Mouse (Mus musculus) heart, adult 2 months (tissue): ENCODE measurements around the gene Myom1. TPM values are rescaled to one million over a fixed set of nuclear protein-coding genes. Genes with fewer than 3 reads are reported as not detected.

Source experiments
- DNase-seq, 2 experiments: peaks; one replicate each; pipeline ENCODE4 v3.0.0; 2021
- H3K27ac ChIP-seq: fragments of 200-600 bp; 2 replicates; pipeline ENCODE4 v1.8.1; 2022
- H3K27me3 ChIP-seq: fragments of 200-500 bp; 2 replicates; pipeline ENCODE4 v1.6.1; 2012; ENCODE audit warnings: mild to moderate bottlenecking, low read length, inconsistent platforms, mixed read lengths; ENCODE audit not compliant: control insufficient read depth, insufficient read depth
- H3K36me3 ChIP-seq: fragments of 200-500 bp; 2 replicates; pipeline ENCODE4 v1.6.1; 2012; ENCODE audit warnings: low read length, inconsistent platforms; ENCODE audit not compliant: control insufficient read depth, insufficient read depth
- H3K4me1 ChIP-seq: fragments of 200-500 bp; 2 replicates; pipeline ENCODE4 v1.6.1; 2011; ENCODE audit warnings: low read length; ENCODE audit not compliant: control insufficient read depth, insufficient read depth
- H3K4me3 ChIP-seq: fragments of 200-600 bp; 2 replicates; pipeline ENCODE4 v1.8.1; 2022
- H3K79me2 ChIP-seq: fragments of 200-500 bp; replicated peaks from 2 replicates; pipeline ENCODE4 v1.6.1; 2012; ENCODE audit warnings: mild to moderate bottlenecking, inconsistent platforms, low read length, moderate library complexity, mixed read lengths; ENCODE audit not compliant: control insufficient read depth, insufficient read depth
- H3K9ac ChIP-seq: fragments of 200-500 bp; 2 replicates; pipeline ENCODE4 v1.6.1; 2012; ENCODE audit warnings: low read depth, mild to moderate bottlenecking, control low read depth, inconsistent platforms, low read length, mixed read lengths
- CTCF ChIP-seq: fragments of 200-600 bp; IDR thresholded peaks from 2 replicates; pipeline ENCODE4 v1.8.1; 2022; ENCODE audit warnings: antibody characterized with exemption, mild to moderate bottlenecking, moderate library complexity
- EP300 ChIP-seq: fragments of 200-500 bp; IDR thresholded peaks from 2 replicates; pipeline ENCODE4 v1.6.1; 2011; ENCODE audit warnings: low read depth, low read length, control low read depth; ENCODE audit not compliant: insufficient read depth
- POLR2A ChIP-seq: fragments of 200-500 bp; IDR thresholded peaks from 2 replicates; pipeline ENCODE4 v1.6.1; 2011; ENCODE audit warnings: mild to moderate bottlenecking, low read depth, low read length, control low read depth; ENCODE audit not compliant: insufficient read depth
- WGBS: fragments of 180-500 bp; shearing (Covaris S2); methylation state at CpG from one replicate; pipeline ENCODE4 v1.1.7; 2018; 5-methylcytosine and 5-hydroxymethylcytosine counted together
- intact Hi-C: fragments of 180-260 bp; cut with DNase I; formaldehyde crosslinking; loops from one replicate; pipeline ENCODE4 v1.15.1; 2025
- polyA plus RNA-seq: library from polyadenylated mRNA; depleted of rRNA; stranded (reverse); fragments of >200 nt; gene quantifications from 2 replicates; pipeline ENCODE4 v1.2.3, GENCODE M21; 2012
- total RNA-seq, 2 experiments: library from RNA; stranded (reverse); gene quantifications; 2 replicates each; pipeline ENCODE4 v1.2.3; 2021

The Myom1 gene
- total and polyA plus RNA-seq, 3 experiments, result 222 to 1,030 (median 865) TPM

DNA sequence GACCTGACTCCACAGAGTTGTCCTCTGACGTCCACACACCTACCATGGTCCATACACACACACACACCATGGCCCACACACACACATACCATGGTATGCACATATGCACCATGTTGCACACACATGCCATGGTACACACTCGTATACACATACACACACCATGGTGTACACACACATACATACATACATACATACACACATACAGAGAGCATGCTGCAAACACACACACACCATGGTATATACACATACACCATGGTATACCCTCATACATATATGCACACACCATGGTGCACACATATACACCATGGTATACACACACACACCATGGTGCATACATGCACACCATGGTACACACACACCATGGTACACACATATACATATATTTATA, 134.9 kb downstream of the Myom1 start:
- Histone ChIP-seq H3K4me3 (no peak overlapping the region), H3K79me2 (no peaks in the 10 kb centered on the region), H3K36me3 (no peaks in the 10 kb centered on the region), H3K4me1 (peaks cover 2% of the 10 kb centered on the region), H3K9ac (no peak overlapping the region), H3K27ac (no peak overlapping the region), H3K27me3 (no peaks in the 10 kb centered on the region)
- TF ChIP-seq CTCF (no peak), EP300 (no peak), POLR2A (no peak)
- no peak for DNase-seq
- intact Hi-C loops, result no loop called here
- WGBS, result 76% methylated on average over 2 of the region's 2 CpGs

GRCm38 (mm10) chr17:71142068-71142467, 139.6 kb downstream of the Myom1 start:
- Histone ChIP-seq H3K9ac (no peak overlapping the region), H3K4me1 (no peaks in the 10 kb centered on the region), H3K79me2 (no peaks in the 10 kb centered on the region), H3K27ac (no peak overlapping the region), H3K4me3 (no peak overlapping the region), H3K27me3 (no peaks in the 10 kb centered on the region), H3K36me3 (no peaks in the 10 kb centered on the region)
- WGBS, result 76% methylated on average over 4 of the region's 4 CpGs
- intact Hi-C loops, result no loop called here
- DNase-seq, result no peak
- TF ChIP-seq POLR2A (no peak), CTCF (no peak), EP300 (no peak)

- H3K79me2 ChIP-seq, result no peaks in the 10 kb centered on the region
- 78% methylated on average over 4 of the region's 4 CpGs for WGBS
- no peak overlapping the region for H3K27ac ChIP-seq
- no peak for TF ChIP-seq POLR2A
- no peak for TF ChIP-seq EP300
- H3K27me3 ChIP-seq, result no peaks in the 10 kb centered on the region
- intact Hi-C loops, result no loop called here
- H3K4me3 ChIP-seq, result no peak overlapping the region
- DNase-seq, result peak in 1 of 2 experiments; percentile 1
- H3K9ac ChIP-seq, result no peak overlapping the region
- no peaks in the 10 kb centered on the region for H3K36me3 ChIP-seq
- H3K4me1 ChIP-seq, result no peaks in the 10 kb centered on the region
Measured at GRCm38 (mm10) chr17:71143155-71143554, 140.7 kb downstream of the Myom1 start.

- no peaks in the 10 kb centered on the region for H3K36me3 ChIP-seq
- no peaks in the 10 kb centered on the region for H3K79me2 ChIP-seq
- 84% methylated on average over 19 of the region's 19 CpGs for WGBS
- intact Hi-C loops, result no loop called here
- H3K9ac ChIP-seq, result no peak overlapping the region
- H3K4me1 ChIP-seq, result no peaks in the 10 kb centered on the region
- peak in 1 of 2 experiments; percentile 3 for DNase-seq
- no peak for TF ChIP-seq POLR2A
- H3K4me3 ChIP-seq, result no peak overlapping the region
- H3K27ac ChIP-seq, result no peak overlapping the region
- no peaks in the 10 kb centered on the region for H3K27me3 ChIP-seq
Measured at GRCm38 (mm10) chr17:71144322-71145116, 142.1 kb downstream of the Myom1 start.

GRCm38 (mm10) chr17:71145248-71145961, 143.0 kb downstream of the Myom1 start:
- Histone ChIP-seq H3K36me3 (no peaks in the 10 kb centered on the region), H3K4me3 (no peak overlapping the region), H3K79me2 (no peaks in the 10 kb centered on the region), H3K9ac (no peak overlapping the region), H3K27ac (no peak overlapping the region), H3K27me3 (no peaks in the 10 kb centered on the region), H3K4me1 (no peaks in the 10 kb centered on the region)
- no peak for DNase-seq
- 97% methylated on average over 1 of the region's 1 CpGs for WGBS
- TF ChIP-seq CTCF (no peak), POLR2A (no peak), EP300 (no peak)
- intact Hi-C loops, result no loop called here

- Histone ChIP-seq H3K27me3 (no peaks in the 10 kb centered on the region), H3K79me2 (no peaks in the 10 kb centered on the region), H3K27ac (no peak overlapping the region), H3K9ac (no peak overlapping the region), H3K4me3 (no peak overlapping the region), H3K4me1 (no peaks in the 10 kb centered on the region), H3K36me3 (no peaks in the 10 kb centered on the region)
- DNase-seq, result no peak
- TF ChIP-seq POLR2A (no peak), CTCF (no peak), EP300 (no peak)
- 52% methylated on average over 4 of the region's 4 CpGs for WGBS
- intact Hi-C loops, result no loop called here
Measured at GRCm38 (mm10) chr17:71153356-71153755, 150.9 kb downstream of the Myom1 start.
